Mouse (Mus musculus) right cerebral cortex, postnatal 36 days (tissue): ENCODE results near the gene Sult2b1.
A peak's percentile ranks its signal among the peaks of the same experiment; 100 is the strongest.

Source experiments
- DNase-seq, 2 experiments: peaks; one replicate each; pipeline ENCODE4 v3.0.0; 2022; ENCODE audit warnings: low spot score in 2 of 2, mixed read lengths in 1 of 2

Sult2b1 gene

GRCm38 (mm10) chr7:45711316-45712021 is 73.0 kb downstream of the Sult2b1 start:
- no peak for DNase-seq

- DNase-seq, result no peak
Observed at GRCm38 (mm10) chr7:45710477-45711191, 73.8 kb downstream of the Sult2b1 start.

GRCm38 (mm10) chr7:45709677-45710355 is 74.7 kb downstream of the Sult2b1 start:
- DNase-seq, result no peak

GRCm38 (mm10) chr7:45709036-45709435 is 75.4 kb downstream of the Sult2b1 start:
- DNase-seq, result no peak

- DNase-seq, result no peak
Observed at GRCm38 (mm10) chr7:45708221-45708761, 76.2 kb downstream of the Sult2b1 start.

- peak; percentile 91 to 92 for DNase-seq
Observed at GRCm38 (mm10) chr7:45707375-45707967, 77.0 kb downstream of the Sult2b1 start.

GRCm38 (mm10) chr7:45706721-45707241 is 77.7 kb downstream of the Sult2b1 start:
- DNase-seq, result peak; percentile 77 to 80

GRCm38 (mm10) chr7:45705873-45706281 is 78.6 kb downstream of the Sult2b1 start:
- DNase-seq, result peak; percentile 80 to 83

- DNase-seq, result no peak
Observed at GRCm38 (mm10) chr7:45705443-45705864, 79.0 kb downstream of the Sult2b1 start.

GRCm38 (mm10) chr7:45704730-45705442 is 79.6 kb downstream of the Sult2b1 start, which contains the start of gene Dbp:
Dbp (plus strand) TSS chr7:45705088.
- DNase-seq, result peak; percentile 100

- peak; percentile 78 to 82 for DNase-seq
Observed at GRCm38 (mm10) chr7:45704046-45704559, 80.4 kb downstream of the Sult2b1 start.

GRCm38 (mm10) chr7:45703521-45704033 is 80.9 kb downstream of the Sult2b1 start:
- DNase-seq, result no peak

- DNase-seq, result no peak
Observed at GRCm38 (mm10) chr7:45702809-45703520, 81.5 kb downstream of the Sult2b1 start.

GRCm38 (mm10) chr7:45702316-45702715 is 82.2 kb downstream of the Sult2b1 start:
- DNase-seq, result no peak

GRCm38 (mm10) chr7:45701607-45702006 is 82.9 kb downstream of the Sult2b1 start:
- DNase-seq, result no peak

- DNase-seq, result no peak
Observed at GRCm38 (mm10) chr7:45701072-45701471, 83.4 kb downstream of the Sult2b1 start.

- DNase-seq, result peak; percentile 74 to 86
Observed at GRCm38 (mm10) chr7:45700301-45701015, 84.0 kb downstream of the Sult2b1 start.

GRCm38 (mm10) chr7:45699523-45700141 is 84.8 kb downstream of the Sult2b1 start, which contains the start of gene Car11:
Car11 (plus strand) TSS chr7:45699843.
- no peak for DNase-seq
